Mouse (Mus musculus) lung, adult 2 months (tissue): ENCODE measurements around the gene Gm6588.

Experiments used
- CTCF ChIP-seq: fragments of 200-500 bp; IDR thresholded peaks from 2 replicates; pipeline ENCODE4 v1.5.1; 2011; ENCODE audit warnings: mild to moderate bottlenecking, low read length, control low read depth; ENCODE audit not compliant: insufficient read depth
- POLR2A ChIP-seq: fragments of 200-500 bp; IDR thresholded peaks from 2 replicates; pipeline ENCODE4 v1.6.1; 2011; ENCODE audit warnings: low read depth, mild to moderate bottlenecking, control low read depth, low read length, borderline replicate concordance; ENCODE audit errors: extremely low read depth

DNA sequence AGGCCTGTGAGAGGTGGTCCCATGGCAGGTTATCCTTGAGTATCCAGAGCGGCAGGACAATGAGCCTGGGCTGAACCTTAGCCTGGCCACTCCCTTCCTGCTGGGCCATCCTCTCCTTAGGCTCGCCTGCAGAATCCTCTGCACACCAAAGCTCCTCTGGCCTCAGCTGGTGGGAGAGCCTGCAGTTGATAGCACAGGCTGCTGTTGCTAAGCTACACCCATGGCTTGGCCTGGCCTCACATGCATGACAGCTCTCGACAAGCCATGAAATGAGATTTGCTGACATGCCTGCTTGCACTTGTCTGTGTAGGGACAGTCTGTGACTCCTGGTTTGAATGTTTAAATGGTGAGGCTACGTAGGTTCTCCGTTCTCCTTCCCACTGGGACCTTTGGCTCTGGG, 32.6 kb upstream of the Gm6588 start:
- no peak for TF ChIP-seq POLR2A
- no peak for TF ChIP-seq CTCF
